Mouse (Mus musculus): Measurements from ENCODE around the gene Faf2. TPM values are rescaled to one million over a fixed set of nuclear protein-coding genes. Genes with fewer than 3 reads are reported as not detected.

The Faf2 gene
- total and polyA plus RNA-seq, 2 experiments from 2014 or later = 49.3 to 53.0 TPM

DNA sequence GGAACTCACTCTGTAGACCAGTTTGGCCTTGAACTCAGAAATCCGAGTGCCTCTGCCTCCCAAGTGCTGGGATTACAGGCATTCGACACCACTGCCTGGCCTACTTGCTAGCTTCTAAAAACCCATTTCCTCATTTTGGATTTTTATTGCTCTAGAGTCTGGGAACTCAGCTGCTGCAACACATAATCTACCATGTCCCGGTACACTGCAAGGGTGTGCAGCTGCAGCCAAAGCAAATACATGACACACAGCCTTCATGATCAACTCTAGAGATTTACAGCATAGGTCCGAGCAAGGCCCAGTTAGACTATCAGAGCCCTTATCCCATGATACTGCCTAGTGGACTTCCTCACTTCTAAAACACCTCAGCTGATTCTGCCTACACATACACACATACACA is 56.7 kb downstream of the Faf2 start:
- 81% methylated on average over 4 of the region's 4 CpGs for WGBS
- Histone ChIP-seq H3K9ac (replicated peaks; ENCODE audit: low read length, poor library complexity, severe bottlenecking) (no peak overlapping the region), H3K4me2 (ENCODE audit: low read depth, low read length, poor library complexity, severe bottlenecking) (no peak overlapping the region), H3K36me3 (ENCODE audit: insufficient read depth, low read length) (peaks cover 42% of the 10 kb centered on the region), H3K27ac (ENCODE audit: low read depth, low read length) (no peak overlapping the region), H3K27me3 (ENCODE audit: insufficient read depth, low read length) (no peaks in the 10 kb centered on the region), H3K4me1 (ENCODE audit: insufficient read depth, low read length) (no peaks in the 10 kb centered on the region), H3K4me3 (ENCODE audit: low read depth, low read length) (no peak overlapping the region), H3K9me3 (ENCODE audit: low read length) (no peaks in the 10 kb centered on the region)
- DNase-seq (ENCODE audit: low spot score) (no peak), ATAC-seq (ENCODE audit: low FRiP score) (no peak)
- TF ChIP-seq CTCF (IDR thresholded peaks at IDR 0.05) = no peak

DNA sequence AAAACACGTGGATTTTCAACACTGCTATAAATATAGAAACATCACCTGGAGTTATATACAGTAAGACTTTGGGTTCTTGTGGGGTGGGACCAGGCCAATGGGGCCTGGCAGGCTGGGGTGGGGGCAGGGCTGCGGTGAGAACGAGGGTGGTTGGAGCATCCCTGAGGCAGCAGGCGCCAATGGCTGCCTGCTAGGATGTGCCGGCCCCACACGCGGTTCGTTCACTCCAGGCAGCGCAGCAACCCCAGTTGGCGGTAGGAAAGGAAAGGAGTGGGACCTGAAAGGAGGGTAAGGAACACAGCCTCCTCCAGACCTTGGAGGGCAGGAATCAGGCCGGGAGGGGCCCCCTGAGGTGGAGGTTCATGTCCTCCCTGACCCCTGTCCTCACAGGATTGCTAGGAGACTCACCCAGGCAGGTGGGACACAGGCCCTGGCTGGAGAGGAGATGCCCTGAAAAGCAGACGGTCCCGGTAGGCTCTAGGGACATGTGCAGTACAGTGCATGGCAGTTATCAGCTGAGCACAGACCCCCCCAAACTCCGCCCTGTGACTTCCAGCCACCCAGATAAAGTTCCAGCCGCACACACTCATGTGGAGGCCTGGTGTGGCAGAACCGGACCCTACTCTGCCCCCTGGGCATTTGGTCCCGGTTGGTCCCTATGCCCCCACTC is 58.7 kb downstream of the Faf2 start:
- H3K9ac ChIP-seq (replicated peaks; ENCODE audit: low read length, poor library complexity, severe bottlenecking) = no peak overlapping the region
- no peak overlapping the region for H3K4me3 ChIP-seq (ENCODE audit: low read depth, low read length)
- H3K4me2 ChIP-seq (ENCODE audit: low read depth, low read length, poor library complexity, severe bottlenecking) = no peak overlapping the region
- no peak for TF ChIP-seq CTCF (IDR thresholded peaks at IDR 0.05)
- peaks cover 12% of the 10 kb centered on the region for H3K4me1 ChIP-seq (ENCODE audit: insufficient read depth, low read length)
- H3K36me3 ChIP-seq (ENCODE audit: insufficient read depth, low read length) = peaks cover 52% of the 10 kb centered on the region
- DNase-seq (ENCODE audit: low spot score) (no peak), ATAC-seq (ENCODE audit: low FRiP score) (no peak)
- no peaks in the 10 kb centered on the region for H3K27me3 ChIP-seq (ENCODE audit: insufficient read depth, low read length)
- no peaks in the 10 kb centered on the region for H3K9me3 ChIP-seq (ENCODE audit: low read length)
- H3K27ac ChIP-seq (ENCODE audit: low read depth, low read length) = no peak overlapping the region
- WGBS = 74% methylated on average over 17 of the region's 17 CpGs

DNA sequence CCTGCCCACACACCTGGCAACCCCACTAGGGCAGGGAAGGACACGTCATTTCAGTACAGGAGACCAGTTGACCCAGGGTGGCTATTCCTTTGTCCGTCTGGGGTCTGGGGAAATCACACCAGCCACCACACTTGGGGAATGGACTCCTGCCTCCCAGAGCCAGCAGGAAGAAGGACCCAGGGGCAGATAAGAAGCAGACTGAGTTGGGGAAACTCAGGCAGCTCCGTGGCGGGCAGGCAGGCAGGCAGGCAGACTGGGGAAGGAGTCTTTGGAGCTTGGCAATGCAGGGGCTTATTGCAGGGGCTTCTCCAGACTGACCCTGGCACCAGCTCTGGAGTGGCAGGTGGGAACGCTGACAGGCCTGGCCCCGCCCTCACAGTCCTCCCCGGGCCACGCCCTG is 59.7 kb downstream of the Faf2 start:
- ATAC-seq (ENCODE audit: low FRiP score) = no peak
- no peak overlapping the region for H3K4me3 ChIP-seq (ENCODE audit: low read depth, low read length)
- peaks cover 52% of the 10 kb centered on the region for H3K36me3 ChIP-seq (ENCODE audit: insufficient read depth, low read length)
- H3K4me2 ChIP-seq (ENCODE audit: low read depth, low read length, poor library complexity, severe bottlenecking) = no peak overlapping the region
- H3K9me3 ChIP-seq (ENCODE audit: low read length) = no peaks in the 10 kb centered on the region
- no peak overlapping the region for H3K9ac ChIP-seq (replicated peaks; ENCODE audit: low read length, poor library complexity, severe bottlenecking)
- DNase-seq (ENCODE audit: low spot score) = no peak
- TF ChIP-seq CTCF (IDR thresholded peaks at IDR 0.05) = no peak
- H3K27ac ChIP-seq (ENCODE audit: low read depth, low read length) = no peak overlapping the region
- H3K27me3 ChIP-seq (ENCODE audit: insufficient read depth, low read length) = no peaks in the 10 kb centered on the region
- WGBS = 89% methylated on average over 5 of the region's 8 CpGs
- peaks cover 22% of the 10 kb centered on the region for H3K4me1 ChIP-seq (ENCODE audit: insufficient read depth, low read length)

DNA sequence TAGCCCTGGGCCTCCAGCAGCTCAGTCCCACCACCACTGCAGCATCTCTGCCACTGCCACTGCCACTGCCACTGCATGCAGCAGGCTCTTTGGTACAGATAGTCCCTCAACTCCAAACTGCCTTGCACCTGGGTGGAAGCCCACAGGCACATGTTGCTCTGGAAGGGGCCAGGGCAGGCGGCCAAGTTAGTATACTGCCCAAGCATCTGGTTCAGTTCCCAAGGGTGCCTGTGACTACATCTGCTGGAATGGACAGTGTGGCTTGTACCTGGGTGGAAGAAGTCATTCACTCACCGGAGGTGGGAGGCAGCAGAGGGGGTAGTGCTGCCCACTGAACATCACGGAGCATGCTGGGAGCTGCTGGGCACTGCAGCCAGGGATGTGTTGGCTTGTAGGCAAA is 61.7 kb downstream of the Faf2 start:
- H3K4me1 ChIP-seq (ENCODE audit: insufficient read depth, low read length) = peaks cover 23% of the 10 kb centered on the region
- no peak for TF ChIP-seq CTCF (IDR thresholded peaks at IDR 0.05)
- no peak overlapping the region for H3K9ac ChIP-seq (replicated peaks; ENCODE audit: low read length, poor library complexity, severe bottlenecking)
- no peaks in the 10 kb centered on the region for H3K9me3 ChIP-seq (ENCODE audit: low read length)
- H3K27ac ChIP-seq (ENCODE audit: low read depth, low read length) = no peak overlapping the region
- DNase-seq (ENCODE audit: low spot score) (no peak), ATAC-seq (ENCODE audit: low FRiP score) (no peak)
- whole genome bisulfite sequencing = 98% methylated on average over 3 of the region's 3 CpGs
- no peak overlapping the region for H3K4me2 ChIP-seq (ENCODE audit: low read depth, low read length, poor library complexity, severe bottlenecking)
- H3K4me3 ChIP-seq (ENCODE audit: low read depth, low read length) = no peak overlapping the region
- peaks cover 52% of the 10 kb centered on the region for H3K36me3 ChIP-seq (ENCODE audit: insufficient read depth, low read length)
- no peaks in the 10 kb centered on the region for H3K27me3 ChIP-seq (ENCODE audit: insufficient read depth, low read length)

DNA sequence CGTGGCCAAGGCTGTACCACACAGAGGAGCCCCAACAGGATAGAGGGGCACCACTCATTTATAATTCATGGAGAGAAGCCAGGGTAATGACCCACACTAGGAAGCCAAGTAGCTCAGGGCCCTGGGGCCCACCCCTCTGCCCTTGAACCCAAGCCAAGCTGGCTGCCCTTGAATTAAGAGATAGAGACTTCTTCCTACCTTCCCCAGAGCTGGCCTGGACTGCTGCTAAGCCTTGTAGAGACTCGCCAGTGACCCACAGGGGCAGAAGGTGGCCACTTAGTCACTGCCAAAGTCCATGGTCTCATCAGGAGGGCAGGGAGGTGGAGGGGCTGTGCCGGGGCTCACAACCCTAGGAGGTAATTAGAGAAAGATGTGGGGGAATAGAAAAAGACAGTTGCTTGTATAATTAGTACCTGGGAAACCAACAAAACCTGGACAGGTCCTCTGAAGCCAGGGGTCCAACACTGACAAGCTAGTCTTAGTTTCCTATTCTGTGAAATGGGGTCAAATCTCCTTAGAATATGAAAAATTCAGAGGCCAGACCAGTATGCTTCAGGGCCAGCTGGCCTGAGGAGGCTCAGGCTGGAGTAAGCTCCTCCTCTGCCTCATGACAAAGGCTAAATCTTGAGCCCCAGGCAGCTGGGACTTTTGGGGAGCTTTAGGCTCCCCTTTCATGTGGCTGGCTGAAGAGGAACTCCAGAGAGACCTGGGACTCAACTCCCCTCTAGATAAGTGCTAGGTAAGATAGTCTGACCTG is 62.7 kb downstream of the Faf2 start:
- H3K9me3 ChIP-seq (ENCODE audit: low read length) = no peaks in the 10 kb centered on the region
- no peak overlapping the region; the same call in 1 of the 2 replicates for H3K4me2 ChIP-seq (ENCODE audit: low read depth, low read length, poor library complexity, severe bottlenecking)
- no peak for DNase-seq (ENCODE audit: low spot score)
- no peak overlapping the region for H3K27ac ChIP-seq (ENCODE audit: low read depth, low read length)
- WGBS = 71% methylated on average over 3 of the region's 3 CpGs
- H3K9ac ChIP-seq (replicated peaks; ENCODE audit: low read length, poor library complexity, severe bottlenecking) = no peak overlapping the region
- H3K4me3 ChIP-seq (ENCODE audit: low read depth, low read length) = no peak overlapping the region
- no peak for ATAC-seq (ENCODE audit: low FRiP score)
- no peaks in the 10 kb centered on the region for H3K27me3 ChIP-seq (ENCODE audit: insufficient read depth, low read length)
- TF ChIP-seq CTCF (IDR thresholded peaks at IDR 0.05) = no peak
- peaks cover 23% of the 10 kb centered on the region for H3K4me1 ChIP-seq (ENCODE audit: insufficient read depth, low read length)
- peaks cover 44% of the 10 kb centered on the region for H3K36me3 ChIP-seq (ENCODE audit: insufficient read depth, low read length)

DNA sequence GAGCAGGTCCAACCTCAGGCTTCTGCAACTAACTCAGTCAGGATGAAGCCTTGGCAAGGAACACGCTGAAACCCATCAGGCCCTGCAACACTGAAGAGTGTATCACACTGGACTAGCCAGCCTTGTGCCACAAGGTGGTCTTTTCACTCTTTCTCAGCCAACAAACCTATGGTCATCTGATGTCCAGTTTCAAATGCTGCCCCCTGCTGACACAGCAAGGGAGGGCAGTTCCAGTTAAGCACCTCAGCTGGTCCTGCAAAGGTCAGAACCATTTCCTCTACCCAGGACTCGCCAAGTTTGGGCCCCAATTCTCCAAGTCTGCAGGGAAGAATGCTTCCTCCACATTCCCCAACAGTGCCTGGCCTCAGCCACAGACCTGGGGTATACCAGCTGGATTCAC is 63.6 kb downstream of the Faf2 start:
- Histone ChIP-seq H3K9ac (replicated peaks; ENCODE audit: low read length, poor library complexity, severe bottlenecking) (0 out of 2 replicates have a peak overlapping the region, but pooled peaks have one; percentile 86), H3K27me3 (ENCODE audit: insufficient read depth, low read length) (no peaks in the 10 kb centered on the region), H3K36me3 (ENCODE audit: insufficient read depth, low read length) (peaks cover 41% of the 10 kb centered on the region), H3K27ac (ENCODE audit: low read depth, low read length) (no peak overlapping the region), H3K4me2 (ENCODE audit: low read depth, low read length, poor library complexity, severe bottlenecking) (peak overlapping the region; percentile 62), H3K9me3 (ENCODE audit: low read length) (no peaks in the 10 kb centered on the region), H3K4me3 (ENCODE audit: low read depth, low read length) (peak overlapping the region; percentile 95; the same call in 1 of the 2 replicates), H3K4me1 (ENCODE audit: insufficient read depth, low read length) (peaks cover 23% of the 10 kb centered on the region)
- DNase-seq (ENCODE audit: low spot score) (no peak), ATAC-seq (ENCODE audit: low FRiP score) (no peak)
- 39% methylated on average over 2 of the region's 2 CpGs for WGBS
- peak; percentile 63 for TF ChIP-seq CTCF (IDR thresholded peaks at IDR 0.05)
